Mouse (Mus musculus) frontal cortex, postnatal 14 days (tissue): ENCODE measurements around the gene Cyp3a25.
"Not testable (repeated sequence)": the region's sequence is repeated elsewhere in the genome, so short reads cannot be mapped to it uniquely, and the experiment has no call there.

Experiments used
- DNase-seq, 2 experiments: peaks; one replicate each; pipeline ENCODE4 v3.0.0; 2022; ENCODE audit warnings: low spot score in 2 of 2

Gene Cyp3a25

GRCm38 (mm10) chr5:146009509-146009908, at the start of gene Cyp3a25:
Gene Cyp3a25, minus strand, starts transcription at chr5:146009618.
- not testable (repeated sequence) for DNase-seq

GRCm38 (mm10) chr5:146021136-146021535, 11.7 kb upstream of the Cyp3a25 start:
- no peak for DNase-seq

GRCm38 (mm10) chr5:146018275-146018674, 8.9 kb upstream of the Cyp3a25 start:
- no peak for DNase-seq

- no peak for DNase-seq
Measured at GRCm38 (mm10) chr5:146011251-146011650, 1.8 kb upstream of the Cyp3a25 start.

- DNase-seq, result no peak
Measured at GRCm38 (mm10) chr5:145967080-145967479, 42.3 kb downstream of the Cyp3a25 start.
